Mouse (Mus musculus): ENCODE data around the gene Plcz1.

Gene Plcz1

GRCm38 (mm10) chr6:139953596-139953995 lies 87.7 kb downstream of the Plcz1 start:
- intact Hi-C loops (cut with DNase I): no loop called here

GRCm38 (mm10) chr6:139947106-139947879 lies 94.0 kb downstream of the Plcz1 start:
- intact Hi-C loops (cut with DNase I): no loop called here

Measured in adrenal gland (tissue).